Mouse (Mus musculus): Measurements from ENCODE around the gene Zscan4e. TPM values are rescaled to one million over a fixed set of nuclear protein-coding genes. Genes with fewer than 3 reads are reported as not detected.
"Not testable (repeated sequence)": the region's sequence is repeated elsewhere in the genome, so short reads cannot be mapped to it uniquely, and the experiment has no call there.

Gene Zscan4e
- total RNA-seq (2012; rRNA removed) = 39.5 and 39.6 TPM in 2 replicates

- H3K36me3 ChIP-seq (ENCODE audit: control insufficient read depth, insufficient read depth, low read length, poor library complexity, severe bottlenecking); in situ Hi-C loops (cut with MboI; ENCODE audit: low sequenced_read_pairs in 2 of 2, unreplicated experiment in 2 of 2); H3K27ac ChIP-seq (ENCODE audit: insufficient read depth, low read depth, low read length, poor library complexity, severe bottlenecking); H3K9me3 ChIP-seq (ENCODE audit: control insufficient read depth, insufficient read depth, low read depth, low read length); H3K4me1 ChIP-seq (ENCODE audit: control insufficient read depth in 2 of 2, insufficient read depth in 2 of 2, low read length in 2 of 2, poor library complexity in 1 of 2); DNase-seq (ENCODE audit: low read depth, low spot score); H3K9ac ChIP-seq (ENCODE audit: insufficient read depth, low read depth, low read length, poor library complexity, severe bottlenecking); H3K4me3 ChIP-seq (ENCODE audit: insufficient read depth in 1 of 2, low read depth in 1 of 2, low read length in 2 of 2, poor library complexity in 1 of 2, severe bottlenecking in 1 of 2): not testable (repeated sequence)
These were observed at the start of gene Zscan4e for GRCm38 (mm10) chr7:11310582-11310981. Gene Zscan4e, minus strand, starts transcription at chr7:11310682.

Other genes starting within 250 kb of the Zscan4e start
- 11.9 and 12.2 TPM in 2 replicates for gene Zscan4-ps1, start 241.0 kb downstream of the Zscan4e start, total RNA-seq (2012; rRNA removed)
- gene Zscan4d, start 144.5 kb downstream of the Zscan4e start, total RNA-seq (2012; rRNA removed) = 41.1 and 42.3 TPM in 2 replicates
- gene Zscan4f, start 87.2 kb upstream of the Zscan4e start, total RNA-seq (2012; rRNA removed) = 153 and 164 TPM in 2 replicates
- gene Zscan4-ps2, start 203.6 kb upstream of the Zscan4e start, total RNA-seq (2012; rRNA removed) = 56.2 and 59.5 TPM in 2 replicates

All from ES-E14 (cell line).